Comparison of ENCODE assay signal across 12 mouse cellular contexts in the genomic region with DNA sequence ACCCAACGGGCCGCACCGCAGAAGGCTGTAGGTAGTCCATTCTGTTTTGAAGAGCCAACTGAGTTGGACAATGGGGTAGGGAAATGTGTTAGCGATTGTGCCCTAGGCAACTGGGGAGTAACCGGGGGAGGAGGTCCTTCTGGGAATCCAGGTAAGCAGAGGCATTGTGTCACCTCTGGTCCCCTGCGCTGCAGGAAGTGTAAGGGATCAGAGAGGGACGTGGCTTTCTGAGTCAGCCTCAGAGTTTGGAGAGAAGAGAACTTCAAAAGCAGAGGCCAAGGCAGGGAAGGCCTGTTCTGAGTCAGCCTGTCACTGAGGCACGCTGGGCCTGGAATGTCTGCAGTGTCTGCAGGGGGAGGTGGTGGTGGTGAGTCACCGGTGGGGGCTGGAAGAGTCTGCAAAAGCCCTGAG. TPM values are rescaled to one million over a fixed set of nuclear protein-coding genes. Genes with fewer than 3 reads are reported as not detected.
A peak's percentile ranks its signal among the peaks of the same experiment; 100 is the strongest.
DNase-seq lines count a peak whose midpoint lies in the region; ATAC-seq and TF ChIP-seq lines count a peak whose summit lies in the region.
"Had no signal": no experiment of that assay in that cellular context is flagged by ENCODE, and none has a peak within 500 bp of the region (broad histone marks: within the 10 kb centered on the region; RNA-seq: fewer than 3 reads in every experiment).

No protein-coding gene starts in this region.

- ATAC-seq in intestine, embryonic 14.5 days (replicated peaks; ENCODE audit: low FRiP score, low TSS enrichment, low read depth) = 0 out of 2 replicates have a peak, but pooled peaks have one; percentile 77
- no peak for ATAC-seq in intestine, postnatal 0 days
- ATAC-seq in CD4-positive, CD25-positive, alpha-beta regulatory T cell, adult 4 months = no peak
- ATAC-seq: midbrain, embryonic 15.5 days had no signal

- DNase-seq in intestine, embryonic 14.5 days (ENCODE audit: low spot score) = peak; percentile 63
- peak; percentile 92 for DNase-seq in ES-CJ7 (ENCODE audit: low read depth, low spot score)
- DNase-seq in adrenal gland, adult 8-10 months = peak; percentile 76
- no peak for DNase-seq in limb, embryonic 10.5 days (ENCODE audit: low spot score)
- DNase-seq in lung, postnatal 4 days = no peak
- DNase-seq: cerebellum, adult 9-10 months; liver, embryonic 13.5 days had no signal

- no peak overlapping the region for H3K4me3 ChIP-seq in intestine, embryonic 14.5 days (ENCODE audit: low read depth, low read length)
- H3K4me3 ChIP-seq in intestine, postnatal 0 days (ENCODE audit: low read depth, low read length) = no peak overlapping the region
- H3K4me3 ChIP-seq in limb, embryonic 10.5 days = no peak overlapping the region
- H3K4me3 ChIP-seq: hindbrain, embryonic 13.5 days; liver, embryonic 13.5 days; midbrain, embryonic 15.5 days had no signal

- H3K27me3 ChIP-seq in intestine, embryonic 14.5 days (replicated peaks; ENCODE audit: control insufficient read depth, insufficient read depth, low read length) = no peaks in the 10 kb centered on the region
- 0 out of 2 replicates have a peak, but pooled peaks cover 12% of the 10 kb centered on the region for H3K27me3 ChIP-seq in intestine, postnatal 0 days (replicated peaks; ENCODE audit: control insufficient read depth, insufficient read depth, low read length)
- no peaks in the 10 kb centered on the region for H3K27me3 ChIP-seq in limb, embryonic 10.5 days (ENCODE audit: low read depth, poor library complexity, severe bottlenecking)
- H3K27me3 ChIP-seq: hindbrain, embryonic 13.5 days; liver, embryonic 13.5 days; midbrain, embryonic 15.5 days had no signal

- H3K9ac ChIP-seq in intestine, embryonic 14.5 days (ENCODE audit: low read length) = no peak overlapping the region
- no peak overlapping the region for H3K9ac ChIP-seq in intestine, postnatal 0 days (ENCODE audit: low read depth, low read length)
- H3K9ac ChIP-seq: hindbrain, embryonic 13.5 days; liver, embryonic 13.5 days; midbrain, embryonic 15.5 days had no signal

- H3K4me2 ChIP-seq in intestine, embryonic 14.5 days (ENCODE audit: low read length) = no peak overlapping the region
- H3K4me2 ChIP-seq in intestine, postnatal 0 days (replicated peaks; ENCODE audit: low read depth) = no peak overlapping the region
- H3K4me2 ChIP-seq: hindbrain, embryonic 13.5 days; liver, embryonic 13.5 days; midbrain, embryonic 15.5 days had no signal

- TF ChIP-seq CTCF in intestine, postnatal 0 days (IDR thresholded peaks at IDR 0.05; ENCODE audit: low read depth) = no peak

- peaks cover 4% of the 10 kb centered on the region for H3K4me1 ChIP-seq in intestine, embryonic 14.5 days (replicated peaks; ENCODE audit: control insufficient read depth, insufficient read depth, low read length)
- H3K4me1 ChIP-seq in intestine, postnatal 0 days (replicated peaks; ENCODE audit: control insufficient read depth, insufficient read depth, low read length) = no peaks in the 10 kb centered on the region
- H3K4me1 ChIP-seq in limb, embryonic 10.5 days = peaks cover 14% of the 10 kb centered on the region
- H3K4me1 ChIP-seq: hindbrain, embryonic 13.5 days; liver, embryonic 13.5 days; midbrain, embryonic 15.5 days had no signal

- no peaks in the 10 kb centered on the region for H3K9me3 ChIP-seq in intestine, embryonic 14.5 days (ENCODE audit: control insufficient read depth, low read length)
- no peaks in the 10 kb centered on the region for H3K9me3 ChIP-seq in intestine, postnatal 0 days (ENCODE audit: control insufficient read depth)
- H3K9me3 ChIP-seq in limb, embryonic 10.5 days (replicated peaks) = no peaks in the 10 kb centered on the region
- H3K9me3 ChIP-seq: hindbrain, embryonic 13.5 days; liver, embryonic 13.5 days; midbrain, embryonic 15.5 days had no signal

- H3K27ac ChIP-seq in intestine, embryonic 14.5 days (ENCODE audit: low read depth) = peak overlapping the region; percentile 47; the same call in 1 of the 2 replicates
- H3K27ac ChIP-seq in intestine, postnatal 0 days (ENCODE audit: low read depth, low read length) = no peak overlapping the region
- peak overlapping the region; percentile 57; the same call in 1 of the 2 replicates for H3K27ac ChIP-seq in limb, embryonic 10.5 days
- H3K27ac ChIP-seq: hindbrain, embryonic 13.5 days; liver, embryonic 13.5 days; midbrain, embryonic 15.5 days had no signal

- WGBS in intestine, embryonic 14.5 days = 13% methylated on average over 9 of the region's 9 CpGs
- 25% methylated on average over 9 of the region's 9 CpGs for WGBS in intestine, postnatal 0 days
- 11% methylated on average over 9 of the region's 9 CpGs for WGBS in limb, embryonic 10.5 days

- no peaks in the 10 kb centered on the region for H3K36me3 ChIP-seq in intestine, embryonic 14.5 days (ENCODE audit: control insufficient read depth, insufficient read depth, low read length)
- H3K36me3 ChIP-seq in intestine, postnatal 0 days (ENCODE audit: control insufficient read depth, insufficient read depth) = no peaks in the 10 kb centered on the region
- H3K36me3 ChIP-seq in limb, embryonic 10.5 days = no peaks in the 10 kb centered on the region
- H3K36me3 ChIP-seq: hindbrain, embryonic 13.5 days; liver, embryonic 13.5 days; midbrain, embryonic 15.5 days had no signal

RNA-seq across cellular contexts. Expression of a gene that starts 6.4 kb away (rescaled TPM):
- 2.2 TPM in 1 of 2 replicates, not detected in the other for polyA plus RNA-seq in intestine, embryonic 14.5 days (2014; fragmentation: Nextera tagmentation; extraction: Ambion mirVana)
- 142 and 149 TPM in 2 replicates for polyA plus RNA-seq in intestine, postnatal 0 days (2015; fragmentation: Nextera tagmentation; extraction: Ambion mirVana)
- total RNA-seq in adrenal gland, adult 8-10 months (2022) = not detected
- not detected in 2 replicates for polyA plus RNA-seq in limb, embryonic 10.5 days (2016; fragmentation: Nextera tagmentation; extraction: Ambion mirVana)
- not detected for polyA plus RNA-seq in CD4-positive, CD25-positive, alpha-beta regulatory T cell, adult 4 months (2017; shearing (Covaris generic))
- total RNA-seq: layer of hippocampus, adult 18-20 months had no signal
- polyA plus RNA-seq: hindbrain, embryonic 13.5 days; liver, embryonic 13.5 days; midbrain, embryonic 15.5 days had no signal

RNA-seq across cellular contexts. Expression of a gene that starts 12.2 kb away (rescaled TPM):
- polyA plus RNA-seq in intestine, embryonic 14.5 days (2014; fragmentation: Nextera tagmentation; extraction: Ambion mirVana) = 35.7 and 38.6 TPM in 2 replicates
- polyA plus RNA-seq in intestine, postnatal 0 days (2015; fragmentation: Nextera tagmentation; extraction: Ambion mirVana) = 5.2 and 7.4 TPM in 2 replicates
- under 1 TPM; 0.26 to 0.83 (median 0.43) TPM for total RNA-seq in adrenal gland, adult 8-10 months (2022)
- polyA plus RNA-seq in limb, embryonic 10.5 days (2016; fragmentation: Nextera tagmentation; extraction: Ambion mirVana) = 165 and 181 TPM in 2 replicates
- polyA plus RNA-seq in CD4-positive, CD25-positive, alpha-beta regulatory T cell, adult 4 months (2017; shearing (Covaris generic)) = not detected
- total RNA-seq: layer of hippocampus, adult 18-20 months had no signal

RNA-seq across cellular contexts. Expression of a gene that starts 16.7 kb away (rescaled TPM):
- polyA plus RNA-seq in intestine, embryonic 14.5 days (2014; fragmentation: Nextera tagmentation; extraction: Ambion mirVana) = 37.1 and 39.3 TPM in 2 replicates
- 91.8 and 99.2 TPM in 2 replicates for polyA plus RNA-seq in intestine, postnatal 0 days (2015; fragmentation: Nextera tagmentation; extraction: Ambion mirVana)
- 10 to 100 TPM; 77.6 to 95.6 (median 86.3) TPM for total RNA-seq in adrenal gland, adult 8-10 months (2022)
- polyA plus RNA-seq in limb, embryonic 10.5 days (2016; fragmentation: Nextera tagmentation; extraction: Ambion mirVana) = 108 TPM in 2 replicates
- 10 to 100 TPM; 32.8 to 42.6 TPM for polyA plus RNA-seq in CD4-positive, CD25-positive, alpha-beta regulatory T cell, adult 4 months (2017; shearing (Covaris generic))

RNA-seq across cellular contexts. Expression of a gene that starts 47.2 kb away (rescaled TPM):
- 33.5 and 33.9 TPM in 2 replicates for polyA plus RNA-seq in intestine, embryonic 14.5 days (2014; fragmentation: Nextera tagmentation; extraction: Ambion mirVana)
- 24.8 and 25.0 TPM in 2 replicates for polyA plus RNA-seq in intestine, postnatal 0 days (2015; fragmentation: Nextera tagmentation; extraction: Ambion mirVana)
- 10 to 100 TPM; 53.9 to 60.0 (median 57.0) TPM for total RNA-seq in adrenal gland, adult 8-10 months (2022)
- 37.5 and 38.3 TPM in 2 replicates for polyA plus RNA-seq in limb, embryonic 10.5 days (2016; fragmentation: Nextera tagmentation; extraction: Ambion mirVana)
- polyA plus RNA-seq in CD4-positive, CD25-positive, alpha-beta regulatory T cell, adult 4 months (2017; shearing (Covaris generic)) = 10 to 100 TPM in 1 of 2 experiments, 1 to 10 TPM in 1; 7.9 to 10.0 TPM

RNA-seq across cellular contexts. Expression of a gene that starts 57.5 kb away (rescaled TPM):
- polyA plus RNA-seq in intestine, embryonic 14.5 days (2014; fragmentation: Nextera tagmentation; extraction: Ambion mirVana) = 943 and 1,086 TPM in 2 replicates
- 1,112 and 1,236 TPM in 2 replicates for polyA plus RNA-seq in intestine, postnatal 0 days (2015; fragmentation: Nextera tagmentation; extraction: Ambion mirVana)
- total RNA-seq in adrenal gland, adult 8-10 months (2022) = 100 to 1,000 TPM; 227 to 500 (median 292) TPM
- 569 and 674 TPM in 2 replicates for polyA plus RNA-seq in limb, embryonic 10.5 days (2016; fragmentation: Nextera tagmentation; extraction: Ambion mirVana)
- 100 to 1,000 TPM; 289 to 328 TPM for polyA plus RNA-seq in CD4-positive, CD25-positive, alpha-beta regulatory T cell, adult 4 months (2017; shearing (Covaris generic))

Comparison
In these comparisons a context has a peak if more than half of its experiments do, and no peak if none do; other contexts are left out.
1. RNA of a gene that starts 6.4 kb away (polyA plus RNA-seq): 142 to 149 TPM in intestine, postnatal 0 days; 2.2 TPM in intestine, embryonic 14.5 days, not detected in limb, embryonic 10.5 days and not detected in CD4-positive, CD25-positive, alpha-beta regulatory T cell, adult 4 months; every median in the first group is over 10 times any median in the second.
2. DNase-seq: peak in intestine, embryonic 14.5 days (single experiment), ES-CJ7 (single experiment) and adrenal gland, adult 8-10 months (single experiment); none in limb, embryonic 10.5 days (single experiment) and lung, postnatal 4 days (0 of 2).